Mouse (Mus musculus) heart, embryonic 14.5 days (tissue): ENCODE measurements around the gene Pbx4. TPM values are rescaled to one million over a fixed set of nuclear protein-coding genes. Genes with fewer than 3 reads are reported as not detected.

ENCODE experiments used
- ATAC-seq: fragments of 200-750 bp; cut with Nextera tagmentation; 2 replicates; pipeline ENCODE4 v1.8.0; 2017; ENCODE audit warnings: low read depth, moderate TSS enrichment; ENCODE audit not compliant: insufficient number of reproducible peaks, insufficient read depth, low FRiP score
- H3K27ac ChIP-seq, 2 experiments: fragments of 200-500 bp in 1 of 2; fragments of 300-500 bp in 1 of 2; sonication (generic) in 1 of 2; replicated peaks in 1 of 2; 2 replicates each; pipeline ENCODE4 v1.5.1; 2012 to 2014; ENCODE audit warnings: low read depth in 2 of 2, low read length in 2 of 2, control low read depth in 1 of 2, mild to moderate bottlenecking in 1 of 2, mixed read lengths in 1 of 2; ENCODE audit not compliant: control insufficient read depth in 1 of 2, insufficient read depth in 1 of 2
- H3K27me3 ChIP-seq: fragments of 300-500 bp; sonication (generic); 2 replicates; pipeline ENCODE4 v1.6.1; 2014; ENCODE audit warnings: mild to moderate bottlenecking, low read length, control low read depth; ENCODE audit not compliant: control insufficient read depth, insufficient read depth
- H3K36me3 ChIP-seq: fragments of 300-500 bp; sonication (generic); 2 replicates; pipeline ENCODE4 v1.6.1; 2014; ENCODE audit warnings: mild to moderate bottlenecking, control low read depth, low read length, mixed read lengths; ENCODE audit not compliant: control insufficient read depth, insufficient read depth
- H3K4me1 ChIP-seq, 2 experiments: fragments of 200-500 bp in 1 of 2; fragments of 300-500 bp in 1 of 2; sonication (generic) in 1 of 2; 2 replicates each; pipeline ENCODE4 v1.6.1; 2012 to 2014; ENCODE audit warnings: low read length in 2 of 2, control low read depth in 1 of 2, mixed read lengths in 1 of 2; ENCODE audit not compliant: control insufficient read depth in 2 of 2, insufficient read depth in 2 of 2
- H3K4me2 ChIP-seq: fragments of 300-500 bp; sonication (generic); 2 replicates; pipeline ENCODE4 v1.6.1; 2014; ENCODE audit warnings: mild to moderate bottlenecking, low read length
- H3K4me3 ChIP-seq, 2 experiments: fragments of 200-500 bp in 1 of 2; fragments of 300-500 bp in 1 of 2; sonication (generic) in 1 of 2; 2 replicates each; pipeline ENCODE4 v1.5.1; 2012 to 2014; ENCODE audit warnings: low read length in 2 of 2, mild to moderate bottlenecking in 2 of 2, control low read depth in 1 of 2, low read depth in 1 of 2, moderate library complexity in 1 of 2; ENCODE audit not compliant: control insufficient read depth in 1 of 2, insufficient read depth in 1 of 2
- H3K9ac ChIP-seq: fragments of 300-500 bp; sonication (generic); 2 replicates; pipeline ENCODE4 v1.6.1; 2014; ENCODE audit warnings: mild to moderate bottlenecking, low read length
- H3K9me3 ChIP-seq: fragments of 300-500 bp; sonication (generic); 2 replicates; pipeline ENCODE4 v1.6.1; 2016; ENCODE audit warnings: low read length, control low read depth; ENCODE audit not compliant: control insufficient read depth
- WGBS: fragments of 180-500 bp; shearing (Covaris S2); extraction: QIAGEN DNeasy Blood & Tissue Kit; methylation state at CpG from one replicate; pipeline ENCODE4 v1.1.7; 2014; 5-methylcytosine and 5-hydroxymethylcytosine counted together
- polyA plus RNA-seq: library from polyadenylated mRNA; unstranded; fragments of >200 nt; fragmentation: Nextera tagmentation; extraction: Ambion mirVana; gene quantifications from 2 replicates; pipeline ENCODE4 v1.2.1, GENCODE M21; 2014

The Pbx4 gene
- polyA plus RNA-seq, 1 experiment from 2014 or later = 5.0 TPM

DNA sequence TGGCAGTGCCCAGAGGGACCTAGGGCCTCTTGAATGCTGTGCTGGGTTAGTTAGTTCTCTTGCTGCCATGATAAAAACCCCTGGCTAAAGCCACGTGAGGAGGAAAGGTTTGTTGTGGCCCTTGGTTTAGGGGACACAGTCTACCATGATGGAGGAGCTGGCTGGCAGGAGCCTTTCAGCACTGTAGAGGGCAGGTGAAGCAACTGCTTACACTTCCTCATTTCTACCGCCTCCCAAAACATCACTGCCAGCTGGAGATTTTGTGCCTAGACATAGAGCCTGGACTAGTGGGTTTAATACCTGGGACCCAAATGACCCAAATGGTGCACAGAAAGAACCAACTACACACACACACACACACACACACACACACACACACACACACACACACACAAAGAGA lies 29.0 kb downstream of the Pbx4 start:
- no peak for ATAC-seq
- WGBS = 45% methylated on average over 2 of the region's 2 CpGs
- Histone ChIP-seq H3K9ac (no peak overlapping the region), H3K4me1 (no peaks in the 10 kb centered on the region), H3K27me3 (no peaks in the 10 kb centered on the region), H3K27ac (no peak overlapping the region), H3K36me3 (no peaks in the 10 kb centered on the region), H3K9me3 (no peaks in the 10 kb centered on the region), H3K4me2 (no peak overlapping the region), H3K4me3 (no peak overlapping the region)

DNA sequence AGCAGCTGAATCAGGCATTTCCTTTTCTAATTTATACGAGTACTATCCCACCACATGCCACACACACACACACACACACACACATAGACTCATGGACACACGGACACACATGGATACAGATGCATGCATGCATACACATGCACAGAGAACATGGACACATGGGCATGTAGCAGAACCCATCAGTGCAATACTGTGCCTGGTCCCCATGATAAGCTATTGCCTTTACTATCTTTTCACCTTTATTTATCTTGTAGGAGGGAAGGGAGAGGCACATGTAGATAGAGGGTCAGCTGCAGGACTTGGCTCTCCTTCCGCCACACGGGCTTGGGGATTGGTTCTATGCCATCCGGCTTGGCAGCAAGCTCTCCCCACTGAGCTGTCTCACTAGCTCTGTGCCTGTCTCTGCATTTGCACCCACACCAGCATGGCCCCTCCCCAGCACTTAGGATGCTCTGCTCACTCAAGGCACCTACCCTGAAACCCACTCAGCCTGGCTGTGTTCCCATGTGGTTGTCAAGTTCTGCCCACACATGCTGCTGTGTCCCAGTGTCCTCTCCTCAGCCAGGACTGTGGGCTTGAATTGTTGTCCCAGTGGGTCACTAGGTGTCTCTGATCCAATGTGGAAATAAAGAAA lies 31.2 kb downstream of the Pbx4 start:
- Histone ChIP-seq H3K36me3 (no peaks in the 10 kb centered on the region), H3K27ac (no peak overlapping the region), H3K27me3 (no peaks in the 10 kb centered on the region), H3K4me3 (no peak overlapping the region), H3K9me3 (no peaks in the 10 kb centered on the region), H3K4me1 (peaks cover 0 to 6% of the 10 kb centered on the region in 2 experiments; a peak in 1 of 4 replicates), H3K9ac (no peak overlapping the region), H3K4me2 (no peak overlapping the region)
- WGBS = 63% methylated on average over 5 of the region's 5 CpGs
- ATAC-seq = no peak

DNA sequence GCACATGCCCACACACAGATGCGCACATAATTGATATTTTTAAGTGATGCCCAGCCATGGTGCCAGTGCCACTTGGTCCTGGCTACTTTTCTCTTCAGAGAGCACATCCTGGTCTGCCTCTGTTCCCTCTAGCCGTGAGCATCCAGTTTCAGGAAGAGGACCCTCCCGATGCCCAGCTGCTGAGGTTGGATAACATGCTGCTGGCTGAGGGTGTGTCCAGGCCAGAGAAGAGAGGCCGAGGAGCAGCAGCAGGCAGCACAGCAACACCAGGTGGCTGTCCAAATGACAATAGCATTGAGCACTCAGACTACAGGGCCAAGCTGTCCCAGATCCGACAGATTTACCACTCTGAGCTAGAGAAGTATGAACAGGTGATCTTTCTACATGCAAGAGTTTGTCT lies 31.9 kb downstream of the Pbx4 start:
- no peaks in the 10 kb centered on the region for H3K36me3 ChIP-seq
- no peaks in the 10 kb centered on the region for H3K9me3 ChIP-seq
- peaks cover 0 to 6% of the 10 kb centered on the region in 2 experiments; a peak in 1 of 4 replicates for H3K4me1 ChIP-seq
- WGBS = 55% methylated on average over 5 of the region's 5 CpGs
- H3K27ac ChIP-seq = no peak overlapping the region
- no peak for ATAC-seq
- H3K9ac ChIP-seq = no peak overlapping the region
- H3K4me2 ChIP-seq = no peak overlapping the region
- no peaks in the 10 kb centered on the region for H3K27me3 ChIP-seq
- H3K4me3 ChIP-seq = no peak overlapping the region

DNA sequence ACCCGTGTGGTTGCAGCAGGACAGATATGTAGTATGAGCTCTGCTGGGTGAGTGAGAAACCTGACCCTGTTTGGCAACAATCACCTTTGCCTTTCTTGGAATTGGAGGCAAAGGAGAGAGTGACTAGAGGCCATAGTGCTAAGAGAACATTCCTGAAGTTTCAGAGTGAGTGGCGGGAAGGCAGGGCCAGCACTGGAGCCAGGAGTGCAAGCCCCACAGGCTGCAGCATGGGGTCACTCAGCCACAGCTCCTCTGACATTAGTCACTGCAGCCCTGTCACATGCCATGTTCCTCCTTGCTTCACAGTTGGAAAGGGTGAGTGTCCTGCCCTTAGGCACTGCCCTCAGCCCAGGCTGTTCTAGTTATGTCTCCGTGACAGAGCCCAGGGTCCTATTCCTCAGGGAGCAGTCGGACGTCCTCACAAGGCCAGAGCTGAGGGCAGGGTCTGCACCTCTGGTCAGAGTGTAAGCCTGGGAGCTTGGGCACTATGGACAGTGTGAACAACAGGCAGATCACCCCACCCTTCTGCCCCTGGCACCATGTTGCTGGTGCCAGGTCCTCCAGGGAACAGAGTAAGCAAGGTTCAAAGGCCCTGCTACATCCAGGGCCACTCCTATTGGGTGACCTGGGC lies 35.5 kb downstream of the Pbx4 start:
- Histone ChIP-seq H3K36me3 (no peaks in the 10 kb centered on the region), H3K4me2 (no peak overlapping the region), H3K4me1 (peaks cover 0 to 6% of the 10 kb centered on the region in 2 experiments; a peak in 1 of 4 replicates), H3K4me3 (no peak overlapping the region), H3K9ac (no peak overlapping the region), H3K27ac (no peak overlapping the region), H3K9me3 (no peaks in the 10 kb centered on the region), H3K27me3 (no peaks in the 10 kb centered on the region)
- WGBS = 59% methylated on average over 5 of the region's 5 CpGs
- no peak for ATAC-seq

DNA sequence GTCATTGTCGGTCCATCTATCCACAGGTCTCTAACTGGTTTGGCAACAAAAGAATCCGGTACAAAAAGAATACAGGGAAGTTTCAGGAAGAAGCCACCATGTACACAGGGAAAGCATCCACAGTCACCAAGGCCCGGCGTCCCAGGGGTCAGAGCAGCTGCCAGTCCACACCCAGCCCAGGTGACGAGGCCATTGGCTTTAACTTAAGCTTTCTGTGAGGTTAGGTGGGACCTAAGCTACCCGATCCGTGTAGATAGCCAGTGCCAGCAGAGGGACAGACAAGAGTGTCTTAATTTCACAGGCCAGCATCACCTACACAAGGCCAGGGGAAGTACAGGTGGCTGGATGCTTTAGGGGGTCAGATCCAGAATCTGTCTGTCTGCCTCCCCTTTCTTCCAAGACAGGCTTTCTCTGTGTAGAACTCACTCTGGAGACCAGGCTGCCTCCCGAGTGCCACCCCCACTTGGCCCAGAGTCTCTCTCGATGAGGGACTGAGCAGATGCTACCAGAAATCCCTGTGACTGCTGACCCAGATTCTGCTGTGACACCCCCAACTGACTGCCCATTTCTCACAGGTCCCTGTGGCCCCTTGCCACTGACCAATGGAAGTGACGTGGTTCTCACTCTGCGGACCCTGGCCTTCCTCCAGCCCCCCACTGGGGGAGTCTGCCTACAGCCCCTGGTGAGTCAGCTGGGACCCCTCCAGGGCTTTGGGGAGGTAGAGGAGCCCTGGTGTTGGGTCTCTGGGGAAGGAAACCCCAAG lies 37.9 kb downstream of the Pbx4 start:
- Histone ChIP-seq H3K4me3 (no peak overlapping the region), H3K4me2 (no peak overlapping the region), H3K27me3 (no peaks in the 10 kb centered on the region), H3K4me1 (peaks cover 5 to 6% of the 10 kb centered on the region in 2 experiments; a peak in 1 of 4 replicates), H3K36me3 (no peaks in the 10 kb centered on the region), H3K9ac (no peak overlapping the region), H3K9me3 (no peaks in the 10 kb centered on the region), H3K27ac (no peak overlapping the region)
- no peak for ATAC-seq
- WGBS = 82% methylated on average over 11 of the region's 11 CpGs

DNA sequence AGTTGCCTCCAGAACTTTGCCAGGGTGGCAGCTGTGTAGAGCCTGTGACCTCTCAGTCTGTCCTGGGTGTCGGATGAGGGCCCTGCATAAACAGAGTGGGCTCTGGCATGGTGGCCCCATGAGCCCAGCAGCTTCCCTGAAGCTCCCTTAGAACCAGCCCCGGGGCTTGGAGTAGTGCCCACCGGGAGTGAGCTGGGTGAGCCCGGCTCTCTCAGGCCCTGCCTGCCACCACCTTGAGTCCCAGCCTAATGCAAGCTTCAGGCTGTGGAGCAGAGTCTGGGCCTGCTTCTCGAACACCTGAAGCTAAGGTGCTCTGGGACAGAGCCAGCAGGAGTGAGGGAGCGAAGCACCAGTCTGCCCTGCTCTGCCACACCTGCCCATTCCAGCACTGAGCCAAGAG lies 38.6 kb downstream of the Pbx4 start:
- Histone ChIP-seq H3K4me2 (no peak overlapping the region), H3K4me3 (no peak overlapping the region), H3K4me1 (peaks cover 5 to 6% of the 10 kb centered on the region in 2 experiments; a peak in 1 of 4 replicates), H3K9me3 (no peaks in the 10 kb centered on the region), H3K36me3 (no peaks in the 10 kb centered on the region), H3K27ac (no peak overlapping the region), H3K9ac (no peak overlapping the region), H3K27me3 (no peaks in the 10 kb centered on the region)
- no peak for ATAC-seq
- WGBS = 75% methylated on average over 6 of the region's 6 CpGs

DNA sequence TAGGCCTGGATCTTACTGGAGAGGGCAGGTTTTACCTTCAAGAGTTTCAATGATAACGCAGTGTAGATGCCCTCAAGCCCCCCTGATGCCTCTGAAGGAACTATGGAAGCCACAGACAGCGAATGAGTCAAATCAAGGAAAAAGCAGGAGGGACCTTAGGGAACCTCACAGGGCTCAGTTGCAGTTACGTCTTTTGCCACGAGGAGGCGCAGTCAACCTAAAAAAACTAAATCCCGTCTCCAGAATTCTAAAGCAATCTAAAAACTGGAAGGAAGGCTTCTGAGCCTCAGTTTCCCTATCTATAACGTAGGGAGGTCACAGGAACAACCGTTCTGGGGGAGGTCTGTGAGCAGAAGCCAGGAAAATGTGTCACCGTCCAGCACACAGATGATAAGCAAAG lies 41.9 kb downstream of the Pbx4 start:
- H3K9me3 ChIP-seq = no peaks in the 10 kb centered on the region
- no peak for ATAC-seq
- no peak overlapping the region for H3K4me3 ChIP-seq
- 9% methylated on average over 9 of the region's 9 CpGs for WGBS
- H3K4me1 ChIP-seq = 0 out of 4 replicates have a peak, but pooled peaks cover 0 to 5% of the 10 kb centered on the region in 2 experiments
- no peak overlapping the region for H3K27ac ChIP-seq
- H3K27me3 ChIP-seq = peaks cover 8% of the 10 kb centered on the region
- H3K4me2 ChIP-seq = no peak overlapping the region
- no peak overlapping the region for H3K9ac ChIP-seq
- no peaks in the 10 kb centered on the region for H3K36me3 ChIP-seq
